Mouse (Mus musculus) forebrain, embryonic 14.5 days (tissue): ENCODE measurements around the gene Clmn. TPM values are rescaled to one million over a fixed set of nuclear protein-coding genes. Genes with fewer than 3 reads are reported as not detected.
"Not testable (repeated sequence)": the region's sequence is repeated elsewhere in the genome, so short reads cannot be mapped to it uniquely, and the experiment has no call there.

Experiments
- ATAC-seq: fragments of 200-750 bp; cut with Nextera tagmentation; 2 replicates; pipeline ENCODE4 v1.8.0; 2017; ENCODE audit warnings: mild to moderate bottlenecking, moderate library complexity
- DNase-seq: peaks from one replicate; pipeline ENCODE4 v3.0.0-alpha.2; 2015; ENCODE audit warnings: low spot score
- H3K27ac ChIP-seq: fragments of 300-500 bp; sonication (generic); 2 replicates; pipeline ENCODE4 v1.5.1; 2014; ENCODE audit warnings: low read depth, mild to moderate bottlenecking, control low read depth, low read length, moderate library complexity
- H3K27me3 ChIP-seq: fragments of 300-500 bp; sonication (generic); replicated peaks from 2 replicates; pipeline ENCODE4 v1.6.1; 2014; ENCODE audit warnings: low read length, control low read depth, mixed read lengths; ENCODE audit not compliant: control insufficient read depth, insufficient read depth
- H3K36me3 ChIP-seq: fragments of 300-500 bp; sonication (generic); 2 replicates; pipeline ENCODE4 v1.6.1; 2014; ENCODE audit warnings: low read length, control low read depth; ENCODE audit not compliant: control insufficient read depth, insufficient read depth
- H3K4me1 ChIP-seq: fragments of 300-500 bp; sonication (generic); 2 replicates; pipeline ENCODE4 v1.6.1; 2014; ENCODE audit warnings: antibody characterized with exemption, low read length, control low read depth; ENCODE audit not compliant: control insufficient read depth, insufficient read depth
- H3K4me2 ChIP-seq: fragments of 300-500 bp; sonication (generic); 2 replicates; pipeline ENCODE4 v1.6.1; 2014; ENCODE audit warnings: mild to moderate bottlenecking, control low read depth, low read length
- H3K4me3 ChIP-seq: fragments of 300-500 bp; sonication (generic); 2 replicates; pipeline ENCODE4 v1.5.1; 2014; ENCODE audit warnings: low read depth, low read length, control low read depth
- H3K9ac ChIP-seq: fragments of 300-500 bp; sonication (generic); 2 replicates; pipeline ENCODE4 v1.6.1; 2014; ENCODE audit warnings: mild to moderate bottlenecking, low read length, control low read depth, moderate library complexity
- H3K9me3 ChIP-seq: fragments of 300-500 bp; sonication (generic); replicated peaks from 2 replicates; pipeline ENCODE4 v1.6.1; 2016; ENCODE audit warnings: low read length, control low read depth, mixed read lengths; ENCODE audit not compliant: control insufficient read depth
- WGBS: fragments of 180-500 bp; shearing (Covaris S2); extraction: QIAGEN DNeasy Blood & Tissue Kit; methylation state at CpG from one replicate; pipeline ENCODE4 v1.1.7; 2014; 5-methylcytosine and 5-hydroxymethylcytosine counted together
- polyA plus RNA-seq: library from polyadenylated mRNA; unstranded; fragments of >200 nt; fragmentation: Nextera tagmentation; extraction: Ambion mirVana; gene quantifications from 2 replicates; pipeline ENCODE4 v1.2.1, GENCODE M21; 2014

Clmn gene
- polyA plus RNA-seq, 1 experiment from 2014 or later: 0.33 TPM

DNA sequence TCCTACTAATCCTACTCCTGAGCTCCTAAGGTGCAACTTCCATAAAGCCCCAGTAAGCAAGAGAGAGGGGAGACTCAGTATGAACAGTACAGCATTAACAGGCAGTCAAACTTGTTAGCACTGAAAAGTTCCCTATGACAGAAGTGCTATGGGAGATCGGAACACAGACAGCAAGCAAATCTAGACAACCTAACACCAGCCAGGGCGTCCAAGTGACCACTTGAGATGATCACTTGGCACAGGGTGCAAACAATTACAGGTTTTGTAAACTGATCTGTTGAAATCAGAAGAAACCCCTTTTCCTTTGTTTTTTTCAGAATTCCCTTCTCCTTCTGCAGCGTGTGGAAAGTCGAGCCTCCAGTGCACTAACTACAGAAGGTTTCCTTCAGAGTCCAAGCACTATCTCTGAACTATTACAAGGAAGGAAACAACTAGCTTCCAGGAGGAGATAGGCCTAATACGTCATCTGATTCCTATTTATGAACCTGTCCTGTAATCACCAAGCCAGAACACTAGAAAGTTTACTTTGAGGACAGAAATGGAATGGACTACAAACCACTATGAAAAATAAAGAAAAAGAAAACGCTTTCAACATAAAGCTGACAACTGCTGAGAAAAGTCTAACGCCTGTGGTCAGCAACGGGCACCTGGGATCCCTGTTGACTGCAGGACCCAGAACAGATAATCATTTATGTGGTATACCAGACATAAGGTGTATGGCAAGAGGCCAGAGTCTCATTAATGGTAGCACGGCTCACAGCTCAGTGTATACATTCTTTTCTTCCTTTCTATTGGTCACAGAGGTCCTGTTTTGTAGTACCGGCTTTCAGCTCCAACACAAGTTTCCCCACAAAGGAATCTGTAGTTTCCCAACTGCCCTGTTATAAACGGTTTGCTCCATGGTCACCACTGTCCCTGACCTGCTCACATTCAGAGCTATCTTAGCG, 123.8 kb downstream of the Clmn start:
- ATAC-seq (no peak), DNase-seq (peak; percentile 25)
- WGBS: 40% methylated on average over 12 of the region's 12 CpGs
- Histone ChIP-seq H3K27me3 (no peaks in the 10 kb centered on the region), H3K4me3 (no peak overlapping the region), H3K36me3 (no peaks in the 10 kb centered on the region), H3K4me2 (no peak overlapping the region), H3K4me1 (peaks cover 59% of the 10 kb centered on the region), H3K27ac (no peak overlapping the region), H3K9ac (no peak overlapping the region), H3K9me3 (no peaks in the 10 kb centered on the region)

DNA sequence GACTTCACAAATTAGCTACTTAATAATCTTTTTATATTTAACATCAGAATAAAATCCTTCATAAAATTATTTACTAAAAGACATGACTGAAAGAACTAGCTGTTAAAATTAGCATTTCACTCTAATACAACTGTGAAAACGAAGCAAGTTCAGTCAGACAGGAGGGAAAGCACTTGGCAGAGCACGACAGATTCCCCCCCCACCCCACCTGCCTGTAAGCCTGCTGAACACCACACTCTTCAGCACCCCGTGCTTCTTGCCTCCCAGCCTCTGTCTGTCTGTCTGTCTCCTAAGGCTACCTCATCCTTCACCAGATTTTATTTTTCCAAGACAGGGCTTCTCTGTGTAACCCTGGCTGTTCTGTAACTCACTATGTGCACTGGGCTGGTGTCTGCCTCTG, 125.9 kb downstream of the Clmn start:
- Histone ChIP-seq H3K4me2 (no peak overlapping the region), H3K9ac (no peak overlapping the region), H3K9me3 (no peaks in the 10 kb centered on the region), H3K27ac (no peak overlapping the region), H3K4me3 (no peak overlapping the region), H3K4me1 (peaks cover 60% of the 10 kb centered on the region), H3K36me3 (peaks cover 4% of the 10 kb centered on the region; the same call in 1 of the 2 replicates), H3K27me3 (no peaks in the 10 kb centered on the region)
- ATAC-seq: no peak
- WGBS: 29% methylated on average over 3 of the region's 3 CpGs
- peak; percentile 25 for DNase-seq

DNA sequence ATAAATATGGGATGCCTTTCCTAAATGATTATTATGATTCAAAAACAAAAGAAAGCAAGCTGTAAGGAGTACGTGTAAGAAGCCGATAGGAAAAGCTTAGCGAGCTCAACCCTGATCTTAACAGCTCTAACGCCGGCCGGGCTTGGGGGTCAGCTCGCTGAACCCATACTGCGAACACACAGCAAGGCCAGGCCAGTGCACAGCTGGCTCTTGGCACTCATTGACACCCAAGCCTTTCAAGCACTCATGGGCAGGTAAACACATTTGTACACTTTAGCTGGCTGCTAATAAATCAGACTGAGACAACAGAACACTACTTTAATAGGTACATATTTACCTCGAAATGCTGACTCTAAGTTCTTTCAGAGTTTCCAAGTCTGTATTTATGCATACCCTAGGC, 126.4 kb downstream of the Clmn start:
- no peak for DNase-seq
- Histone ChIP-seq H3K27ac (no peak overlapping the region; the same call in 1 of the 2 replicates), H3K36me3 (peaks cover 4% of the 10 kb centered on the region; the same call in 1 of the 2 replicates), H3K4me1 (peaks cover 57% of the 10 kb centered on the region), H3K9ac (no peak overlapping the region), H3K4me2 (no peak overlapping the region), H3K4me3 (no peak overlapping the region), H3K27me3 (no peaks in the 10 kb centered on the region), H3K9me3 (no peaks in the 10 kb centered on the region)
- 67% methylated on average over 9 of the region's 9 CpGs for WGBS
- ATAC-seq: no peak

DNA sequence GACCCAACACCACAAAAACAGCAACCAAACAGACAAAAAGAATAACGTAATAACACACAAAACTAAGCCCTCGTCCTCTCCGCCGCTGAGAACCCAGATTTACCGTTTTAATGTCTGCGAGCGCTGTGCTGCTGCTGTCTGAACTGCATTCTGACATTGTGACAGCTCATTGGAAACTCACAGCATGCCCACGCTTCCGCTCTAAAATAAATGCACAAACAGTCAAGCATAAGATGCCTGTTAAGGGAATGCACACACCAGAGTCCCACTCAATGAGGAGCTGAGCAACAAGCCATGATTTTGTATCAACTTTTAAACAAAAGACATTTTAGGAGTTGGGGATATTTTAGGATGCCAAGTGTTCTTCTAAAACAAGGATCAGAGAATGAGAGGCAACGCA, 127.2 kb downstream of the Clmn start:
- no peak overlapping the region for H3K4me3 ChIP-seq
- no peaks in the 10 kb centered on the region for H3K9me3 ChIP-seq

DNA sequence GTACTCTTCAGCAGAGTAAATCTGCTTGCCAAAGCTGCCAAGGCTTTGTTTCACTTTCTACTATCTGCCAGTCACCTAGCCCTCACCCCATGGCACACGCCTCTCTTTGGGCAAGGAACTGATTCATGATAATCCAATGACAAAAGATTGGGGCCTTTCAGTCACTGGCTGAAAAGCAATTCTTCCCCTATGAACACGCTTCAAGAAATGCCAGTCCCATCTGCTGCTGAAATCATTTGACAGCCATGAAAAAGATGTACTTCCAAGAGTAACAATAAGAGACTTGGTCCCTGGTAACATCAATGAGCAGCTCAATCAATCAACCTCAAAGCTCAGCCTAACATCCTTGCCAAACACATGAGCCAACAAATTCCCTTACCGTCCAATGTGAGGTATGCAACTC, 128.9 kb downstream of the Clmn start:
- peaks cover 5% of the 10 kb centered on the region for H3K36me3 ChIP-seq
- no peak overlapping the region for H3K4me3 ChIP-seq
- H3K27me3 ChIP-seq: no peaks in the 10 kb centered on the region
- no peak overlapping the region for H3K4me2 ChIP-seq
- no peak overlapping the region for H3K9ac ChIP-seq
- no peak overlapping the region for H3K27ac ChIP-seq
- DNase-seq (peak; percentile 57), ATAC-seq (peak; percentile 11; the same call in 1 of the 2 replicates)
- H3K9me3 ChIP-seq: no peaks in the 10 kb centered on the region
- H3K4me1 ChIP-seq: peaks cover 51% of the 10 kb centered on the region
- WGBS: 10% methylated on average over 3 of the region's 3 CpGs

More for the DNA sequence above, 127.2 kb downstream of the Clmn start:
- Histone ChIP-seq H3K27ac (no peak overlapping the region), H3K4me2 (no peak overlapping the region), H3K4me1 (peaks cover 56% of the 10 kb centered on the region), H3K9ac (no peak overlapping the region), H3K27me3 (no peaks in the 10 kb centered on the region), H3K36me3 (peaks cover 4% of the 10 kb centered on the region; the same call in 1 of the 2 replicates)
- ATAC-seq: no peak
- 57% methylated on average over 10 of the region's 10 CpGs for WGBS
- peak; percentile 29 for DNase-seq

DNA sequence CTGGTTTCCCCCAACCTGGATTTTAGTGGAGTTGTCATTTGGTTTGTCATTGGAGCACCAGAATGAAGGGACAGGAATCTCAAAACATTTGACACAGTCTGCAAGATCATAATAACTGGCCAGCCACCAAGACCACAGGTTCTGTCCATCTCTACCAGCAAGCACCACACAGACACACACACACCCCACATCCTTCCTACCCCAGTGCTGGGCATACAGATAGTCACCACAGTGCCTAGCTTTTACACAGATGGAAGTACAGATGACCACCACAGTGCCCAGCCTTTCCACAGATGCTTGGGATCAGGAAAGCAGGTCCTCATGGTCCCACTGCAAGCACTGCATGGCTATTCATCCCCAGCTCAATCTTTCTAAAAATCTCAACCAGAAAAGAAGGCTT, 131.7 kb downstream of the Clmn start:
- no peak overlapping the region for H3K4me3 ChIP-seq
- H3K4me1 ChIP-seq: peaks cover 33% of the 10 kb centered on the region
- H3K9ac ChIP-seq: no peak overlapping the region
- no peak for ATAC-seq
- H3K36me3 ChIP-seq: peaks cover 32% of the 10 kb centered on the region
- H3K27me3 ChIP-seq: no peaks in the 10 kb centered on the region
- DNase-seq: no peak
- no peaks in the 10 kb centered on the region for H3K9me3 ChIP-seq
- H3K27ac ChIP-seq: no peak overlapping the region
- H3K4me2 ChIP-seq: no peak overlapping the region

DNA sequence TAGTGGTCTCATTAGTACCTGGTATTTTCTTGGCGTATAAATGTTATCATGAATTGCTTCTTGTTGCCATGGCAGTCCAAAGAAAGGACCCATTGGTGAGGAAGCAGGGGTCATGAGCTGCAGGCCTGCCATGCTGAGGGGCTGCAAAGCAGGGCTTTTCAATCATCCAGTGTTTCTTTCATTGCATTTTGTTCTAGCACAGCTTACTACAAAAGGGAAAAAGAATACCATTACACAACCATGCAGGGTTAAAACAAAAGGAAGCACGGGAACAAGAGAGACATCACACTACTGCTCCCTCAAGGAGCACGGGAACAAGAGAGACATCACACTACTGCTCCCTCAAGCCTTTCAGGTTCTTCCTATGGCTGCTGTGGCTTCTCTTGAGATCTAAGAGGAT, 133.1 kb downstream of the Clmn start:
- no peak overlapping the region for H3K4me2 ChIP-seq
- H3K27me3 ChIP-seq: no peaks in the 10 kb centered on the region
- H3K9ac ChIP-seq: no peak overlapping the region
- DNase-seq: peak; percentile 64
- no peak overlapping the region for H3K4me3 ChIP-seq
- peaks cover 46% of the 10 kb centered on the region for H3K36me3 ChIP-seq
- no peak overlapping the region for H3K27ac ChIP-seq
- ATAC-seq: peak; percentile 76
- H3K9me3 ChIP-seq: no peaks in the 10 kb centered on the region
- WGBS: 3% methylated on average over 3 of the region's 3 CpGs
- peaks cover 26% of the 10 kb centered on the region; the same call in 1 of the 2 replicates for H3K4me1 ChIP-seq

DNA sequence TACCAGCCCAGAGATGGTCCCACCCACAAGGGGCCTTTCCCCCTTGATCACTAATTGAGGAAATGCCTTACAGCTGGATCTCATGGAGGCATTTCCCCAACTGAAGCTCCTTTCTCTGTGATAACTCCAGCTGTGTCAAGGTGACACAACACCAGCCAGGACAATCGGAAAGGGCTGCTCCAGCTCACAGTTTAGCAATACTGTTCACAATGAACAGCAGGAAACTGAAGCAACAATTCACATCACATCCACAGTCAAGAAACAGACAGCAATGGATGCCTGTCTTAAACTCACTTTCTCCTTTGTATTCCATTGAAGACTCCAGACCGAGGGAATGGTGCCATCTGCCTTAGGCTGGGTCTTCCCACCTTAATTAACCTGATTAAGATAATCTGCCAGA, 138.4 kb downstream of the Clmn start:
- H3K4me3 ChIP-seq, H3K9me3 ChIP-seq, H3K4me1 ChIP-seq, H3K9ac ChIP-seq, DNase-seq, H3K27ac ChIP-seq, H3K27me3 ChIP-seq, ATAC-seq, H3K4me2 ChIP-seq: not testable (repeated sequence)
- 78% methylated on average over 2 of the region's 2 CpGs for WGBS
- peaks cover 81% of the 10 kb centered on the region for H3K36me3 ChIP-seq

DNA sequence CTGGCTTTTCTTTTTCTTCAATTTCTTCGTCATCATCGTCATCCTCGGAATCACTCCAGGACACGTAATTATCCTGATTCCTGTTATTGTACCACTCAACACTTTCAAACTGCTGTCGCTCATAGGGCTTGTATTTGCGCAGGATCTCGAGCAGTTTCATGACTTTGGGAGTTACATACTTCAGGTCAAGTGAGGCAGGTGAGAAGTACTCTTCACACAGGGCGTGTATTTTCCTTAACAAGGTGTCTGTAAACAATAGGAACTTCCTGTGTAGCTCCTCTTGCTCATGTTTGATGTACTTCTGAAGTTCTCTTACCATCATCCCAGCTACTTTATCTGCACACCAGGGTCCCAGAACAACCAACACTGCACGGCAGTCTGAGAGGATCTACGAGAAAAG, 142.8 kb downstream of the Clmn start:
- DNase-seq (no peak), ATAC-seq (no peak)
- Histone ChIP-seq H3K9ac (no peak overlapping the region), H3K4me3 (no peak overlapping the region), H3K27ac (no peak overlapping the region), H3K9me3 (no peaks in the 10 kb centered on the region), H3K27me3 (no peaks in the 10 kb centered on the region), H3K4me2 (no peak overlapping the region), H3K4me1 (no peaks in the 10 kb centered on the region), H3K36me3 (peaks cover 67% of the 10 kb centered on the region)
- WGBS: 97% methylated on average over 10 of the region's 10 CpGs
